ENCODE assay signal across 15 mouse cellular contexts in the genomic region with DNA sequence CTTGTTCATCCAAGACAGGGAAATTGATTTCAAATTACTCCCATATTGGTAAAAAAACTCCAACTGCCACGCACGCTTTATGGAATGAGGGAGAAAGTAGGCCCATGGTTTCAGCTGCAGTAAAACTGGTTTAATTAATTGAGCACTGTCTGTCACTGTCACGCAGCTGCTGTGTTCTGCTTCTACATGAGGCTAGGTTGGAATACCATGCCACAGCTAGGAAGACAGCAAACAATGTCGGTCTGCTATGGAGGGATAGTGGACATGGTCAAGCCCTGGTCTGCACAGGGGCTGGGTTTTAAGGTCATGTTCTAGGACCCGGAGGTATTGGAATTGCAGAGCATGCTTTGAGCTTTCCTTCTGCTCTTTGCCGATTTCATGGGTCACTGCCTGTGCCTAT. TPM values are rescaled to one million over a fixed set of nuclear protein-coding genes. Genes with fewer than 3 reads are reported as not detected.
"Had no signal": no experiment of that assay in that cellular context is flagged by ENCODE, and none has a peak within 500 bp of the region (broad histone marks: within the 10 kb centered on the region; RNA-seq: fewer than 3 reads in every experiment).

No protein-coding gene starts in this region.

- DNase-seq: kidney, adult 9 months; kidney, postnatal 10 days; kidney, postnatal 4 days; lung, adult 2 months; lung, postnatal 36 days; midbrain, embryonic 14.5 days; retina, postnatal 1 day had no signal

- H3K27me3 ChIP-seq: liver, embryonic 15.5 days; stomach, embryonic 15.5 days had no signal

- H3K27ac ChIP-seq: layer of hippocampus, adult 2 months; limb, embryonic 10.5 days; liver, embryonic 15.5 days; stomach, embryonic 15.5 days had no signal

- H3K9ac ChIP-seq: liver, embryonic 15.5 days; stomach, embryonic 15.5 days had no signal

- H3K4me3 ChIP-seq: layer of hippocampus, adult 2 months; limb, embryonic 10.5 days; liver, embryonic 15.5 days; stomach, embryonic 15.5 days had no signal

- H3K36me3 ChIP-seq: liver, embryonic 15.5 days; stomach, embryonic 15.5 days had no signal

- H3K9me3 ChIP-seq: limb, embryonic 10.5 days; liver, embryonic 15.5 days; stomach, embryonic 15.5 days had no signal

- H3K4me2 ChIP-seq: liver, embryonic 11.5 days; liver, embryonic 15.5 days; stomach, embryonic 15.5 days had no signal

- ATAC-seq: lung, postnatal 0 days had no signal

- H3K4me1 ChIP-seq: liver, embryonic 15.5 days; stomach, embryonic 15.5 days had no signal

RNA-seq across cellular contexts. Expression of a gene that starts 30.9 kb away (rescaled TPM):
- total RNA-seq: megakaryocyte progenitor cell, adult 5-6 weeks; monocyte, adult 5-6 weeks had no signal
